Comparison of ENCODE assay signal across 15 mouse cellular contexts in genomic region chr5:20795932-20796331, GRCm38 (mm10).
"Had no signal": no experiment of that assay in that cellular context is flagged by ENCODE, and none has a peak within 500 bp of the region (broad histone marks: within the 10 kb centered on the region; RNA-seq: fewer than 3 reads in every experiment).

No protein-coding gene starts in this region.

- H3K9me3 ChIP-seq: midbrain, embryonic 13.5 days; neural tube, embryonic 12.5 days; stomach, embryonic 15.5 days had no signal

- H3K4me2 ChIP-seq: lung, embryonic 14.5 days; midbrain, embryonic 11.5 days; midbrain, embryonic 13.5 days; neural tube, embryonic 12.5 days; stomach, embryonic 15.5 days had no signal

- ATAC-seq: midbrain, embryonic 13.5 days had no signal

- H3K4me3 ChIP-seq: midbrain, embryonic 13.5 days; myocyte; neural tube, embryonic 12.5 days; stomach, embryonic 15.5 days had no signal

- H3K27ac ChIP-seq: liver, embryonic 14.5 days; midbrain, embryonic 13.5 days; neural tube, embryonic 12.5 days; stomach, embryonic 15.5 days; stomach, postnatal 0 days had no signal

- H3K4me1 ChIP-seq: midbrain, embryonic 13.5 days; neural tube, embryonic 12.5 days; stomach, embryonic 15.5 days had no signal

- DNase-seq: lung, adult 18-20 months; lung, embryonic 14.5 days; lung, postnatal 10 days; lung, postnatal 4 days; right cerebral cortex, postnatal 14 days; thymus, adult 2 months; thymus, postnatal 25 days; thymus, postnatal 4 days had no signal

- H3K9ac ChIP-seq: liver, embryonic 14.5 days; lung, embryonic 14.5 days; midbrain, embryonic 13.5 days; neural tube, embryonic 12.5 days; stomach, embryonic 15.5 days had no signal

- H3K27me3 ChIP-seq: midbrain, embryonic 13.5 days; neural tube, embryonic 12.5 days; stomach, embryonic 15.5 days had no signal
